Mouse (Mus musculus): ENCODE measurements around the gene Sash1. TPM values are rescaled to one million over a fixed set of nuclear protein-coding genes. Genes with fewer than 3 reads are reported as not detected.
"Not testable (repeated sequence)": the region's sequence is repeated elsewhere in the genome, so short reads cannot be mapped to it uniquely, and the experiment has no call there.

Sash1 gene
- total RNA-seq, 1 experiment from 2014 or later = 4.8 TPM

GRCm38 (mm10) chr10:8717171-8717570, 168.7 kb downstream of the Sash1 start:
- no peak for ATAC-seq (replicated peaks; ENCODE audit: low read depth, poor library complexity, severe bottlenecking)

- ATAC-seq (replicated peaks; ENCODE audit: low read depth, poor library complexity, severe bottlenecking) = peak; percentile 87
Measured at GRCm38 (mm10) chr10:8715679-8716284, 170.1 kb downstream of the Sash1 start.

- ATAC-seq (replicated peaks; ENCODE audit: low read depth, poor library complexity, severe bottlenecking) = not testable (repeated sequence)
Measured at GRCm38 (mm10) chr10:8696636-8697035, 189.2 kb downstream of the Sash1 start.

- no peak for ATAC-seq (replicated peaks; ENCODE audit: low read depth, poor library complexity, severe bottlenecking)
Measured at GRCm38 (mm10) chr10:8693996-8694500, 191.8 kb downstream of the Sash1 start.

- ATAC-seq (replicated peaks; ENCODE audit: low read depth, poor library complexity, severe bottlenecking) = no peak
Measured at GRCm38 (mm10) chr10:8693561-8693960, 192.3 kb downstream of the Sash1 start.

GRCm38 (mm10) chr10:8692531-8692930, 193.3 kb downstream of the Sash1 start:
- no peak for ATAC-seq (replicated peaks; ENCODE audit: low read depth, poor library complexity, severe bottlenecking)

GRCm38 (mm10) chr10:8686219-8686618, 199.7 kb downstream of the Sash1 start:
- ATAC-seq (replicated peaks; ENCODE audit: low read depth, poor library complexity, severe bottlenecking) = no peak

GRCm38 (mm10) chr10:8685269-8685668, 200.6 kb downstream of the Sash1 start:
- no peak for ATAC-seq (replicated peaks; ENCODE audit: low read depth, poor library complexity, severe bottlenecking)

GRCm38 (mm10) chr10:8682900-8683299, 203.0 kb downstream of the Sash1 start:
- ATAC-seq (replicated peaks; ENCODE audit: low read depth, poor library complexity, severe bottlenecking) = peak; percentile 86

GRCm38 (mm10) chr10:8682341-8682740, 203.5 kb downstream of the Sash1 start:
- no peak for ATAC-seq (replicated peaks; ENCODE audit: low read depth, poor library complexity, severe bottlenecking)

- ATAC-seq (replicated peaks; ENCODE audit: low read depth, poor library complexity, severe bottlenecking) = no peak
Measured at GRCm38 (mm10) chr10:8676722-8677121, 209.1 kb downstream of the Sash1 start.

Measured in common myeloid progenitor, adult 5-6 weeks (primary cell).